Mouse (Mus musculus): ENCODE measurements around the gene Phf13. TPM values are rescaled to one million over a fixed set of nuclear protein-coding genes. Genes with fewer than 3 reads are reported as not detected.

Gene Phf13
- polyA plus RNA-seq, 1 experiment from 2014 or later = 18.0 TPM

GRCm38 (mm10) chr4:151968204-151968921 lies 27.7 kb downstream of the Phf13 start:
- no peaks in the 10 kb centered on the region for H3K4me1 ChIP-seq (ENCODE audit: insufficient read depth, low read depth, low read length)
- no peak for DNase-seq (ENCODE audit: low spot score)
- H3K27me3 ChIP-seq (replicated peaks; ENCODE audit: insufficient read depth, low read length) = no peaks in the 10 kb centered on the region
- no peak for TF ChIP-seq EP300 (IDR thresholded peaks at IDR 0.05)
- no peak for TF ChIP-seq CTCF (IDR thresholded peaks at IDR 0.05)
- H3K36me3 ChIP-seq (ENCODE audit: insufficient read depth, low read length) = peaks cover 22% of the 10 kb centered on the region
- ATAC-seq = no peak
- 93% methylated on average over 26 of the region's 26 CpGs for WGBS
- H3K4me3 ChIP-seq (ENCODE audit: low read depth, low read length) = no peak overlapping the region
- no peak overlapping the region for H3K4me2 ChIP-seq (replicated peaks; ENCODE audit: low read depth, low read length)
- no peak overlapping the region for H3K9ac ChIP-seq (replicated peaks; ENCODE audit: low read depth)
- H3K9me3 ChIP-seq (ENCODE audit: low read length) = no peaks in the 10 kb centered on the region
- no peak overlapping the region for H3K27ac ChIP-seq (ENCODE audit: low read length)

- ATAC-seq = no peak
Measured at GRCm38 (mm10) chr4:151962817-151963216, 33.2 kb downstream of the Phf13 start.

GRCm38 (mm10) chr4:151960513-151960854 lies 35.6 kb downstream of the Phf13 start:
- WGBS = 60% methylated on average over 3 of the region's 3 CpGs
- DNase-seq (ENCODE audit: low spot score) = peak; percentile 63
- no peak overlapping the region for H3K4me2 ChIP-seq (replicated peaks; ENCODE audit: low read depth, low read length)
- H3K9ac ChIP-seq (replicated peaks; ENCODE audit: low read depth) = no peak overlapping the region
- H3K27ac ChIP-seq (ENCODE audit: low read length) = no peak overlapping the region
- no peaks in the 10 kb centered on the region for H3K9me3 ChIP-seq (ENCODE audit: low read length)
- H3K36me3 ChIP-seq (ENCODE audit: insufficient read depth, low read length) = peaks cover 20% of the 10 kb centered on the region; the same call in 1 of the 2 replicates
- no peaks in the 10 kb centered on the region for H3K4me1 ChIP-seq (ENCODE audit: insufficient read depth, low read depth, low read length)
- no peak overlapping the region for H3K4me3 ChIP-seq (ENCODE audit: low read depth, low read length)
- no peaks in the 10 kb centered on the region for H3K27me3 ChIP-seq (replicated peaks; ENCODE audit: insufficient read depth, low read length)
- TF ChIP-seq CTCF (IDR thresholded peaks at IDR 0.05) = no peak
- TF ChIP-seq EP300 (IDR thresholded peaks at IDR 0.05) = no peak
- ATAC-seq = peak; percentile 83

More at GRCm38 (mm10) chr4:151962817-151963216, 33.2 kb downstream of the Phf13 start:
- no peak overlapping the region for H3K4me3 ChIP-seq (ENCODE audit: low read depth, low read length)
- no peaks in the 10 kb centered on the region for H3K27me3 ChIP-seq (replicated peaks; ENCODE audit: insufficient read depth, low read length)
- H3K9me3 ChIP-seq (ENCODE audit: low read length) = no peaks in the 10 kb centered on the region
- H3K4me1 ChIP-seq (ENCODE audit: insufficient read depth, low read depth, low read length) = no peaks in the 10 kb centered on the region
- H3K9ac ChIP-seq (replicated peaks; ENCODE audit: low read depth) = no peak overlapping the region
- DNase-seq (ENCODE audit: low spot score) = no peak
- WGBS = 76% methylated on average over 3 of the region's 3 CpGs
- H3K4me2 ChIP-seq (replicated peaks; ENCODE audit: low read depth, low read length) = no peak overlapping the region
- H3K27ac ChIP-seq (ENCODE audit: low read length) = no peak overlapping the region
- H3K36me3 ChIP-seq (ENCODE audit: insufficient read depth, low read length) = peaks cover 14% of the 10 kb centered on the region; the same call in 1 of the 2 replicates
- no peak for TF ChIP-seq CTCF (IDR thresholded peaks at IDR 0.05)
- TF ChIP-seq EP300 (IDR thresholded peaks at IDR 0.05) = no peak

- no peaks in the 10 kb centered on the region for H3K27me3 ChIP-seq (replicated peaks; ENCODE audit: insufficient read depth, low read length)
- 87% methylated on average over 11 of the region's 11 CpGs for WGBS
- H3K36me3 ChIP-seq (ENCODE audit: insufficient read depth, low read length) = peaks cover 18% of the 10 kb centered on the region; the same call in 1 of the 2 replicates
- TF ChIP-seq CTCF (IDR thresholded peaks at IDR 0.05) (no peak), EP300 (IDR thresholded peaks at IDR 0.05) (no peak)
- H3K4me2 ChIP-seq (replicated peaks; ENCODE audit: low read depth, low read length) = no peak overlapping the region
- DNase-seq (ENCODE audit: low spot score) = no peak
- no peaks in the 10 kb centered on the region for H3K4me1 ChIP-seq (ENCODE audit: insufficient read depth, low read depth, low read length)
- no peak for ATAC-seq
- no peak overlapping the region for H3K4me3 ChIP-seq (ENCODE audit: low read depth, low read length)
- H3K9me3 ChIP-seq (ENCODE audit: low read length) = no peaks in the 10 kb centered on the region
- H3K27ac ChIP-seq (ENCODE audit: low read length) = no peak overlapping the region
- H3K9ac ChIP-seq (replicated peaks; ENCODE audit: low read depth) = no peak overlapping the region
Measured at GRCm38 (mm10) chr4:151959849-151960512, 36.1 kb downstream of the Phf13 start.

GRCm38 (mm10) chr4:151957584-151958315 lies 38.3 kb downstream of the Phf13 start:
- TF ChIP-seq CTCF (IDR thresholded peaks at IDR 0.05) (no peak), EP300 (IDR thresholded peaks at IDR 0.05) (no peak)
- no peak overlapping the region for H3K9ac ChIP-seq (replicated peaks; ENCODE audit: low read depth)
- no peak overlapping the region for H3K27ac ChIP-seq (ENCODE audit: low read length)
- H3K4me1 ChIP-seq (ENCODE audit: insufficient read depth, low read depth, low read length) = no peaks in the 10 kb centered on the region
- no peaks in the 10 kb centered on the region for H3K27me3 ChIP-seq (replicated peaks; ENCODE audit: insufficient read depth, low read length)
- ATAC-seq (no peak), DNase-seq (ENCODE audit: low spot score) (no peak)
- H3K36me3 ChIP-seq (ENCODE audit: insufficient read depth, low read length) = peaks cover 16% of the 10 kb centered on the region; the same call in 1 of the 2 replicates
- no peak overlapping the region for H3K4me3 ChIP-seq (ENCODE audit: low read depth, low read length)
- H3K4me2 ChIP-seq (replicated peaks; ENCODE audit: low read depth, low read length) = no peak overlapping the region
- H3K9me3 ChIP-seq (ENCODE audit: low read length) = no peaks in the 10 kb centered on the region
- WGBS = 73% methylated on average over 9 of the region's 9 CpGs

GRCm38 (mm10) chr4:151955791-151956190 lies 40.3 kb downstream of the Phf13 start:
- no peak overlapping the region for H3K4me3 ChIP-seq (ENCODE audit: low read depth, low read length)
- no peak overlapping the region for H3K4me2 ChIP-seq (replicated peaks; ENCODE audit: low read depth, low read length)
- H3K27me3 ChIP-seq (replicated peaks; ENCODE audit: insufficient read depth, low read length) = no peaks in the 10 kb centered on the region
- 92% methylated on average over 1 of the region's 1 CpGs for WGBS
- DNase-seq (ENCODE audit: low spot score) (no peak), ATAC-seq (no peak)
- no peaks in the 10 kb centered on the region for H3K4me1 ChIP-seq (ENCODE audit: insufficient read depth, low read depth, low read length)
- H3K9me3 ChIP-seq (ENCODE audit: low read length) = no peaks in the 10 kb centered on the region
- TF ChIP-seq EP300 (IDR thresholded peaks at IDR 0.05) = no peak
- no peak for TF ChIP-seq CTCF (IDR thresholded peaks at IDR 0.05)
- peaks cover 16% of the 10 kb centered on the region; the same call in 1 of the 2 replicates for H3K36me3 ChIP-seq (ENCODE audit: insufficient read depth, low read length)
- H3K27ac ChIP-seq (ENCODE audit: low read length) = no peak overlapping the region
- H3K9ac ChIP-seq (replicated peaks; ENCODE audit: low read depth) = no peak overlapping the region
